Mouse (Mus musculus): Measurements from ENCODE around the gene Kif1b. TPM values are rescaled to one million over a fixed set of nuclear protein-coding genes. Genes with fewer than 3 reads are reported as not detected.
"Not testable (repeated sequence)": the region's sequence is repeated elsewhere in the genome, so short reads cannot be mapped to it uniquely, and the experiment has no call there.

The Kif1b gene
- polyA plus RNA-seq, 1 experiment from 2014 or later, result 38.9 TPM

DNA sequence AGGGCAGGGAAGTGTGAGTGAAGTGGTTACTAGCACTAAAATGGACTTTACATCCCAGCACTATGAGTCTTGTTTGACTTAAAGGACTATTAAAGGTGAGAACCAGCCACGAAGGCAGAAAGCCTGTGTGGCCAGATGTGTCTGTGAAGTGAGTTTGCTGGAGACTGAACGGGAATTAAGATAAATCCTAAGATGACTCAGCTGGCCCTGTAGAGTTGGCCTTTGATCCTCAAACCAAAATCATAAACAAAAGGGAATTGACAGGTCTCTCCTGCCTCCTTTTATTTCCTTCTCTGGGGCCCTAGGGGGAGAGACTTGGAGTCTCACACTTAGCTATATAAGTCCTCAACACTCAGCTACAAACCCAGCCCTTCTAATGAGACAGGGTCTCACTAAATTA is 92.1 kb downstream of the Kif1b start:
- TF ChIP-seq CTCF (IDR thresholded peaks at IDR 0.05; ENCODE audit: low read depth), result no peak
- no peaks in the 10 kb centered on the region for H3K4me1 ChIP-seq (ENCODE audit: insufficient read depth)
- peaks cover 42% of the 10 kb centered on the region for H3K36me3 ChIP-seq (ENCODE audit: insufficient read depth)
- ATAC-seq (ENCODE audit: insufficient read depth), result no peak
- no peaks in the 10 kb centered on the region for H3K27me3 ChIP-seq (ENCODE audit: insufficient read depth, low read length)
- no peak overlapping the region for H3K9ac ChIP-seq
- H3K9me3 ChIP-seq (ENCODE audit: low read depth, low read length), result no peaks in the 10 kb centered on the region
- no peak overlapping the region for H3K4me3 ChIP-seq (ENCODE audit: low read depth, low read length)
- H3K4me2 ChIP-seq, result no peak overlapping the region
- 7% methylated on average over 2 of the region's 2 CpGs for WGBS
- DNase-seq, result no peak
- H3K27ac ChIP-seq (ENCODE audit: low read depth), result no peak overlapping the region

DNA sequence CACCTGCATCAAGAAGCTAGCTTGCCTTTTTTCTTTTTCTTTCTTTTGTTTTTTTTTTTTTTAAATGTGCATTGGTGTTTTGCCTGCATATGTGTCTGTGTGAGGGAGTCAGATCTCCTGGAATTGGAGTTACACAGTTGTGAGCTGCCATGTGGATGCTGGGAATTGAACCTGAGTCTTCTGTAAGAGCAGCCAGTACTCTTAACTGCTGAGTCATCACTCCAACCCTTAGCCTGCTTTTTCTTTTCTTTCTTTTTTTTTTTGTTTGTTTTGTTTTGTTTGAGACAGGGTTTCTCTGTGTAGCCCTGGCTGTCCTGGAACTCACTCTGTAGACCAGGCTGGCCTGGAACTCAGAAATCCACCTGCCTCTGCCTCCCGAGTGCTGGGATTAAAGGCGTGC is 93.0 kb downstream of the Kif1b start:
- H3K27ac ChIP-seq (ENCODE audit: low read depth); H3K4me3 ChIP-seq (ENCODE audit: low read depth, low read length); H3K4me1 ChIP-seq (ENCODE audit: insufficient read depth); H3K9me3 ChIP-seq (ENCODE audit: low read depth, low read length); H3K9ac ChIP-seq; H3K27me3 ChIP-seq (ENCODE audit: insufficient read depth, low read length); DNase-seq; ATAC-seq (ENCODE audit: insufficient read depth); H3K4me2 ChIP-seq: not testable (repeated sequence)
- WGBS, result 91% methylated on average over 2 of the region's 2 CpGs
- peaks cover 40% of the 10 kb centered on the region for H3K36me3 ChIP-seq (ENCODE audit: insufficient read depth)

DNA sequence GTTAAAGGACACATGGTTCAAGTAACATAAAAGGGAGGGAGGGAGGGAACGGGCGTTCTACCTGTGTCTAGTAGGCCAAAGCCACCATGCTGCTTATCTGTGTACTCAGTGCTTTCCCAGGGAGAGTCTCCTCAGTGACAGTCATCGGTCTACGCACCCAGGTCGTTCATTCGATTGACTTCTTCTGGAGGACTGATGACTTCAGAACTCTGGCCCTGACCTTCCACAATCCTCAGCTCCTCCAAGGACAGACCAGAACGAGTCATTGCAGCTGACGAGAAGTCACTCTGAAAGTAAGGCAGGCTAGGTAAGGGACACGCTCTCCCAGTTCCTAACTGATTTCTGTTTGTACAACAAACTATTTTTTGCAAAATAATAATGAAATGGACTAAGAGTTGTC is 94.0 kb downstream of the Kif1b start:
- Histone ChIP-seq H3K27ac (ENCODE audit: low read depth) (no peak overlapping the region), H3K4me3 (ENCODE audit: low read depth, low read length) (no peak overlapping the region), H3K9ac (no peak overlapping the region), H3K36me3 (ENCODE audit: insufficient read depth) (peaks cover 37% of the 10 kb centered on the region), H3K4me1 (ENCODE audit: insufficient read depth) (no peaks in the 10 kb centered on the region), H3K4me2 (no peak overlapping the region), H3K27me3 (ENCODE audit: insufficient read depth, low read length) (no peaks in the 10 kb centered on the region), H3K9me3 (ENCODE audit: low read depth, low read length) (no peaks in the 10 kb centered on the region)
- ATAC-seq (ENCODE audit: insufficient read depth) (no peak), DNase-seq (no peak)
- WGBS, result 94% methylated on average over 9 of the region's 9 CpGs
- TF ChIP-seq CTCF (IDR thresholded peaks at IDR 0.05; ENCODE audit: low read depth), result no peak

DNA sequence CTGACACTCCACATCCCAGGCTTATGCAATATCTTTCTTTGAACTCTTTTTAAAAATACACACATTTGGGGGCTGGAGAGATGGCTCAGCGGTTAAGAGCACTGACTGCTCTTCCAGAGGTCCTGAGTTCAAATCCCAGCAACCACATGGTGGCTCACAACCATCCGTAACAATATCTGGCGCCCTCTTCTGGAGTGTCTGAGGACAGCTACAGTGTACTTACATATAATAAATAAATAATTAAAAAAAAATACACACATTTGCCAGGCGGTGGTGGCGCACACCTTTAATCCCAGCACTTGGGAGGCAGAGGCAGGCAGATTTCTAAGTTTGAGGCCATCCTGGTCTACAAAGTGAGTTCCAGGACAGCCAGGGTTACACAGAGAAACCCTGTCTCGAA is 96.1 kb downstream of the Kif1b start:
- 88% methylated on average over 6 of the region's 6 CpGs for WGBS
- not testable (repeated sequence) for H3K9me3 ChIP-seq (ENCODE audit: low read depth, low read length); H3K9ac ChIP-seq; H3K4me1 ChIP-seq (ENCODE audit: insufficient read depth); H3K27me3 ChIP-seq (ENCODE audit: insufficient read depth, low read length); H3K4me2 ChIP-seq; DNase-seq; H3K4me3 ChIP-seq (ENCODE audit: low read depth, low read length); H3K27ac ChIP-seq (ENCODE audit: low read depth); ATAC-seq (ENCODE audit: insufficient read depth)
- peaks cover 46% of the 10 kb centered on the region for H3K36me3 ChIP-seq (ENCODE audit: insufficient read depth)

GRCm38 (mm10) chr4:149202467-149202866 is 105.0 kb downstream of the Kif1b start:
- no peak overlapping the region for H3K9ac ChIP-seq
- peaks cover 58% of the 10 kb centered on the region for H3K36me3 ChIP-seq (ENCODE audit: insufficient read depth)
- no peak overlapping the region for H3K4me3 ChIP-seq (ENCODE audit: low read depth, low read length)
- H3K27me3 ChIP-seq (ENCODE audit: insufficient read depth, low read length), result no peaks in the 10 kb centered on the region
- H3K4me1 ChIP-seq (ENCODE audit: insufficient read depth), result no peaks in the 10 kb centered on the region
- DNase-seq, result no peak
- no peak overlapping the region for H3K27ac ChIP-seq (ENCODE audit: low read depth)
- H3K9me3 ChIP-seq (ENCODE audit: low read depth, low read length), result no peaks in the 10 kb centered on the region
- TF ChIP-seq CTCF (IDR thresholded peaks at IDR 0.05; ENCODE audit: low read depth), result no peak
- WGBS, result 61% methylated on average over 3 of the region's 3 CpGs
- no peak overlapping the region for H3K4me2 ChIP-seq
- ATAC-seq (ENCODE audit: insufficient read depth), result no peak

DNA sequence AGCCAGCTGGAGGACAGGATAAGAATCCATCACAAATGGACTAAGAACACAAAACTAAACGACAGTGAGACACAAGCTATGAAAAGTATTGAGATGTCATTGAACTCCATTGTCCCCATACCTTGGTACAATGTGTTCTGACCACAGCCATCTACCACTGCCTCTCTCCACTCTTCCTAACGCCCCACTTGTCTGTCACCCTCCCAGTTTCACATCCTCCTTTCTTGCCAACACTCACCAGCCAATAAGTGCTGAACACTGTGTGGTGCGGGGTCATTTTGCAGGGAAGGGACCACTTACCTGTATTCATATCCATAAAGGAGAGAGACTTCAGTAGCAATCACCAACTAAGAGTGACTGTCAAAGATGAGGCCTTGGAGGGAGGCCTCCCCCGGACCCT is 106.4 kb downstream of the Kif1b start:
- no peak overlapping the region for H3K9ac ChIP-seq

GRCm38 (mm10) chr4:149197180-149197579 is 110.3 kb downstream of the Kif1b start:
- H3K27ac ChIP-seq (ENCODE audit: low read depth), result no peak overlapping the region
- no peak overlapping the region for H3K9ac ChIP-seq
- H3K9me3 ChIP-seq (ENCODE audit: low read depth, low read length), result no peaks in the 10 kb centered on the region
- peaks cover 52% of the 10 kb centered on the region; the same call in 1 of the 2 replicates for H3K36me3 ChIP-seq (ENCODE audit: insufficient read depth)
- DNase-seq (no peak), ATAC-seq (ENCODE audit: insufficient read depth) (no peak)
- no peaks in the 10 kb centered on the region for H3K27me3 ChIP-seq (ENCODE audit: insufficient read depth, low read length)
- H3K4me2 ChIP-seq, result no peak overlapping the region
- no peak overlapping the region for H3K4me3 ChIP-seq (ENCODE audit: low read depth, low read length)
- WGBS, result 47% methylated on average over 1 of the region's 1 CpGs
- TF ChIP-seq CTCF (IDR thresholded peaks at IDR 0.05; ENCODE audit: low read depth), result no peak
- H3K4me1 ChIP-seq (ENCODE audit: insufficient read depth), result no peaks in the 10 kb centered on the region

More for the DNA sequence above, 106.4 kb downstream of the Kif1b start:
- DNase-seq (no peak), ATAC-seq (ENCODE audit: insufficient read depth) (no peak)
- H3K4me2 ChIP-seq, result no peak overlapping the region
- no peaks in the 10 kb centered on the region for H3K4me1 ChIP-seq (ENCODE audit: insufficient read depth)
- no peak overlapping the region for H3K27ac ChIP-seq (ENCODE audit: low read depth)
- no peak for TF ChIP-seq CTCF (IDR thresholded peaks at IDR 0.05; ENCODE audit: low read depth)
- H3K36me3 ChIP-seq (ENCODE audit: insufficient read depth), result peaks cover 62% of the 10 kb centered on the region
- 90% methylated on average over 4 of the region's 4 CpGs for WGBS
- H3K9me3 ChIP-seq (ENCODE audit: low read depth, low read length), result no peaks in the 10 kb centered on the region
- H3K4me3 ChIP-seq (ENCODE audit: low read depth, low read length), result no peak overlapping the region
- no peaks in the 10 kb centered on the region for H3K27me3 ChIP-seq (ENCODE audit: insufficient read depth, low read length)

DNA sequence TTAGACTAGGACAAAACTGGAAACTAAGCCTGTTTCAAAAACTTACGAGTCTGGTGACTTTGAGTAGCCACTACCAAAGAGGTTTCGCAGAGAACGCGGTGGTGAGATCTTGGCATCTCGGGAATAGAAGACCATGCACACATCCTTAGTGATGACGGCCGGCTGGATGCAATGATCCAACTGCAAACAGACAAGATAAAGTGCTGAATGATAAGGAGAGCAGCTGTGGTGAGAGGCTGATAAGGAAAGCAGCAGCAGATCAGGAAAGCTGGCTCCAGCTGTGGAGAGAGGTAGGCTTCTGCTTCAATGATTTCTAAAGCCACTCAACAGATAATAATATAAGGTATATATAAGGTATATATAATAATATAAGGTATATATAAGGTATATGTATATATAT is 116.4 kb downstream of the Kif1b start:
- H3K9me3 ChIP-seq (ENCODE audit: low read depth, low read length), result no peaks in the 10 kb centered on the region
- no peak overlapping the region for H3K9ac ChIP-seq
- no peaks in the 10 kb centered on the region for H3K27me3 ChIP-seq (ENCODE audit: insufficient read depth, low read length)
- no peak overlapping the region for H3K27ac ChIP-seq (ENCODE audit: low read depth)
- no peaks in the 10 kb centered on the region for H3K4me1 ChIP-seq (ENCODE audit: insufficient read depth)
- H3K4me2 ChIP-seq, result no peak overlapping the region
- no peak overlapping the region for H3K4me3 ChIP-seq (ENCODE audit: low read depth, low read length)
- ATAC-seq (ENCODE audit: insufficient read depth) (no peak), DNase-seq (no peak)
- 51% methylated on average over 7 of the region's 7 CpGs for whole genome bisulfite sequencing
- peaks cover 41% of the 10 kb centered on the region for H3K36me3 ChIP-seq (ENCODE audit: insufficient read depth)
- TF ChIP-seq CTCF (IDR thresholded peaks at IDR 0.05; ENCODE audit: low read depth), result no peak

Measured in lung, embryonic 14.5 days (tissue).